Mouse (Mus musculus): Measurements from ENCODE around the gene Ulk3. TPM values are rescaled to one million over a fixed set of nuclear protein-coding genes. Genes with fewer than 3 reads are reported as not detected.

Gene Ulk3
- polyA plus RNA-seq, 1 experiment = 5.4 TPM

GRCm38 (mm10) chr9:57625674-57626500 lies 36.6 kb downstream of the Ulk3 start:
- no peak for TF ChIP-seq GATA1 (IDR thresholded peaks at IDR 0.05; ENCODE audit: low read length)

- no peak for TF ChIP-seq GATA1 (IDR thresholded peaks at IDR 0.05; ENCODE audit: low read length)
Observed at GRCm38 (mm10) chr9:57627191-57627590, 37.9 kb downstream of the Ulk3 start.

- TF ChIP-seq GATA1 (IDR thresholded peaks at IDR 0.05; ENCODE audit: low read length) = no peak
Observed at GRCm38 (mm10) chr9:57627892-57628291, 38.6 kb downstream of the Ulk3 start.

GRCm38 (mm10) chr9:57628717-57629116 lies 39.5 kb downstream of the Ulk3 start:
- no peak for TF ChIP-seq GATA1 (IDR thresholded peaks at IDR 0.05; ENCODE audit: low read length)

GRCm38 (mm10) chr9:57629118-57629874 lies 40.0 kb downstream of the Ulk3 start:
- no peak for TF ChIP-seq GATA1 (IDR thresholded peaks at IDR 0.05; ENCODE audit: low read length)

GRCm38 (mm10) chr9:57633481-57634024 lies 44.3 kb downstream of the Ulk3 start:
- no peak for TF ChIP-seq GATA1 (IDR thresholded peaks at IDR 0.05; ENCODE audit: low read length)

- no peak for TF ChIP-seq GATA1 (IDR thresholded peaks at IDR 0.05; ENCODE audit: low read length)
Observed at GRCm38 (mm10) chr9:57637272-57637671, 48.0 kb downstream of the Ulk3 start.

- TF ChIP-seq GATA1 (IDR thresholded peaks at IDR 0.05; ENCODE audit: low read length) = no peak
Observed at GRCm38 (mm10) chr9:57637741-57638322, 48.6 kb downstream of the Ulk3 start.

DNA sequence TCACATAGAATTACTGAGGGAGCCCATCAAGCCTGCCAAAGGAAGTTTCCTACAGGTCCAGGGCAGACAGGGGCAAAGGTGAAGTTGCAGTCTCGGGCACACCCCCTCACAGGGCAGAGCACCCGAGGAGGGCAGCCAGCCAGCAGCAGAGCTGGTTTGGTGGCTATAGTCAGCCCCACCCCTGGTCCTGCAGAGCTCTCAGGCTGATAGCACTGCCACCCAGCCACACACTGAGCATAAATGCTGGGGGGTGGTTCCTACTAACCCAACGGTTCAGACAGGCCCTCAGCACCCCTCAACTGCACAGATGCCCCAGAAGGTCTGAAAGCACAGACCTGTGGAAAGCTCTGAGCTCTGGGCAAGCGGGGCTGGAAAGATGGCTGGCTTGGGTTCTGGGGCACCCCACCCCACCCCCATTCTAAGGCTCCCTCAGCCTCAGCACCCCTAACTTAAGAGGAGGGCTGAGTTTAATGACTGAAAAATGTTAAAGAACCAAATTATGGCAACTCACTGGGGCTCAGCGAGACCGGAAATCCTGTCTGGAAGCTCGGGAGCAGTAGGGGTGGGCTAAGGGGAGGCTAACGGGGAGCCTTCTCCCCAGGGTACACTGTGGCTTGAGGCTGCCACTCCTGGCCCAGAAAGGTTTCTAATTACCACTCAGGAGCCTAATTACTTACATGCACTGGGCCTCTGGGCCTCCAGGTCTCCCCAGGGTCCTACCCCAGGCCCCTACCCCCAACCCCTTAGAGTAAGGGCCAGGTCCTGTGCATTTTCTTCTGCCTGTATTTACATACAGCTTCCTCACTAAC lies 49.6 kb downstream of the Ulk3 start:
- TF ChIP-seq GATA1 (IDR thresholded peaks at IDR 0.05; ENCODE audit: low read length) = no peak

DNA sequence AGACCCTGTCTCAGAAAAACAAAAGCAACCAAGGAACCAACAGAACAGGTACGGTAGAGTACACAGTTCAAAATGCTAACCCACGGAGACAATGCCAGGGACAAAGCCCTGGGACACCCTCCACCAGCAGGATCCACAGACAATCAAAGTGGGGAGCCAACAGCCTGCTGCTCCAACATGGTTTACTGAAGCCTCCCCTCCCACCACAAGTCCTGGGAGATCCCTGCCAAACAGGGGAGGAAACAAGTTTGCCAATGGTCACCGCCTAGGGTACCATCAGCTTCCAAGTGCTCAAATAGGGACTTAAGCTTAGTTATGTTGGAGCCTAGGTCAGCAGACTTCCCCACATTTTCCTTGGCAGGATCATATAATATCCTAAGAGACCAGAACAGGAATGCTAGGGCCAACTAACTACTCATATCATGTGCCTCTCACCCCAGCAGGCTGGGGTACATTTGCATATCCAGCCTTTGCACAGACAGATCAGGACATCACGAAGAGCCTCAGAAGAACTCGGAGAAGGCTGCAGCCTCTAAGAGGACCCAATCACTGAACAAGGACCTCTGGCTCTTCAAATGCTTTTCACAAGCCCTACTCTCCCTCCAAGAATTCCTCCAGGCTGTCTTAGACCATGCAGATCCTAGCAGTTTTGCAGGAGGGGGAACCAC lies 50.5 kb downstream of the Ulk3 start:
- no peak for TF ChIP-seq GATA1 (IDR thresholded peaks at IDR 0.05; ENCODE audit: low read length)

GRCm38 (mm10) chr9:57640384-57640783 lies 51.1 kb downstream of the Ulk3 start:
- TF ChIP-seq GATA1 (IDR thresholded peaks at IDR 0.05; ENCODE audit: low read length) = no peak

- no peak for TF ChIP-seq GATA1 (IDR thresholded peaks at IDR 0.05; ENCODE audit: low read length)
Observed at GRCm38 (mm10) chr9:57641022-57641421, 51.8 kb downstream of the Ulk3 start.

GRCm38 (mm10) chr9:57641775-57642550 lies 52.7 kb downstream of the Ulk3 start:
- no peak for TF ChIP-seq GATA1 (IDR thresholded peaks at IDR 0.05; ENCODE audit: low read length)
